Mouse (Mus musculus) kidney, adult 2 months (tissue): ENCODE results near the gene Luzp1. TPM values are rescaled to one million over a fixed set of nuclear protein-coding genes. Genes with fewer than 3 reads are reported as not detected.

Experiments
- DNase-seq: peaks from one replicate; pipeline ENCODE4 v3.0.0; 2021
- H3K27ac ChIP-seq: fragments of 200-500 bp; 2 replicates; pipeline ENCODE4 v1.5.1; 2012; ENCODE audit warnings: low read depth, low read length, control low read depth, inconsistent platforms; ENCODE audit not compliant: insufficient read depth
- H3K27me3 ChIP-seq: fragments of 200-500 bp; replicated peaks from 2 replicates; pipeline ENCODE4 v1.6.1; 2012; ENCODE audit warnings: mild to moderate bottlenecking, moderate library complexity, low read length, inconsistent platforms; ENCODE audit not compliant: control insufficient read depth, insufficient read depth
- H3K36me3 ChIP-seq: fragments of 200-500 bp; 2 replicates; pipeline ENCODE4 v1.6.1; 2012; ENCODE audit warnings: mild to moderate bottlenecking, moderate library complexity, low read length, inconsistent platforms; ENCODE audit not compliant: control insufficient read depth, insufficient read depth
- H3K4me1 ChIP-seq: fragments of 200-500 bp; 2 replicates; pipeline ENCODE4 v1.6.1; 2011; ENCODE audit warnings: low read length; ENCODE audit not compliant: control insufficient read depth, insufficient read depth
- H3K4me3 ChIP-seq: fragments of 200-500 bp; 2 replicates; pipeline ENCODE4 v1.5.1; 2011; ENCODE audit warnings: mild to moderate bottlenecking, low read depth, low read length, control low read depth; ENCODE audit not compliant: insufficient read depth
- CTCF ChIP-seq: fragments of 200-500 bp; conservative IDR thresholded peaks from 2 replicates; pipeline ENCODE4 v1.5.1; 2011; ENCODE audit warnings: low read depth, mild to moderate bottlenecking, control low read depth, low read length, moderate library complexity, mixed read lengths; ENCODE audit not compliant: insufficient read depth, insufficient read length
- POLR2A ChIP-seq: fragments of 200-500 bp; IDR thresholded peaks from one replicate; pipeline ENCODE4 v1.6.1; 2011; ENCODE audit warnings: low read depth, low read length, control low read depth
- WGBS: fragments of 180-500 bp; shearing (Covaris S2); methylation state at CpG from one replicate; pipeline ENCODE4 v1.1.7; 2018; 5-methylcytosine and 5-hydroxymethylcytosine counted together
- polyA plus RNA-seq: library from polyadenylated mRNA; depleted of rRNA; stranded (reverse); fragments of >200 nt; gene quantifications from 2 replicates; pipeline ENCODE4 v1.2.3, GENCODE M21; 2012

The Luzp1 gene
- polyA plus RNA-seq, 1 experiment = 12.5 TPM

DNA sequence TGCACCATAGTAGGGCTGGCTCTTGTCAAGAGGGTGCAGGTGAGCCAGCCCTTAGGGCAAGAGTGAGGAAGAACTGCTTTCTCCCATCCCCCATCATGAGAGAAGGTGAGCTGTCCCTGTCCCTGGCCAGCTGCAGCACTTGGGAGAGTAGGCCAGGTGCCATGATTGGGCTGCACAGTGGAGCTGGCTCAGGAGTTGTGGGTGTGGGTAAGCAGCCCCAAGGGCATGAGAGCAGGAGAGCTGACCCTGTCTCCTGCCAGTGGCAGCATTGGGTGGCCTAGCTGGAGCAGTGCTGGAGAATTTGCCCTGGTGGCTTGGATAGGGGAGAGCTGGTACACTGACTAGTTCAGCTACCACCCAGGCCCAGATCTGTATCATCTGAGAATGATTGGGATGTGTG is 43.3 kb downstream of the Luzp1 start:
- H3K27me3 ChIP-seq = no peaks in the 10 kb centered on the region
- peaks cover 9% of the 10 kb centered on the region for H3K4me1 ChIP-seq
- no peak overlapping the region for H3K27ac ChIP-seq
- H3K36me3 ChIP-seq = no peaks in the 10 kb centered on the region
- DNase-seq = peak; percentile 30
- TF ChIP-seq CTCF (no peak), POLR2A (no peak)
- H3K4me3 ChIP-seq = no peak overlapping the region

DNA sequence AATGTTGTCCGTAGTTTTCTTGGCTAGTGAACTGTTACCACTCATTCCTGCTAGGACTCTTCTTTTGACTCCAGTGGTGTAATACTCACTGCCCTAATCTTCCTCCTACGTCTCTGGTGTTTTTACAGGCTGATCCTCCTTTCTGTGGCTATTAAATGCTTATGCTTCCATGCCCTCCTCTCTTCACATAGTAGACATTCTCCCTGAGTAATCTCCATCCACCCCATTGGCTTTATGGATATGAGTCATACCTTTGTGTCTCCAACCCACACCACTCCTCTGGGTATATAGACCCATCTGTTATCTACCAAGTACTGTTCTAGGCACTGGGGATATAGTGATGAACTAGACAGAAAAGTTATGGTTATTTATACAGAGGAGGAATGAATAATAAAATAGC is 48.6 kb downstream of the Luzp1 start:
- TF ChIP-seq POLR2A (no peak), CTCF (no peak)
- DNase-seq = no peak
- WGBS = 82% methylated on average over 2 of the region's 2 CpGs

DNA sequence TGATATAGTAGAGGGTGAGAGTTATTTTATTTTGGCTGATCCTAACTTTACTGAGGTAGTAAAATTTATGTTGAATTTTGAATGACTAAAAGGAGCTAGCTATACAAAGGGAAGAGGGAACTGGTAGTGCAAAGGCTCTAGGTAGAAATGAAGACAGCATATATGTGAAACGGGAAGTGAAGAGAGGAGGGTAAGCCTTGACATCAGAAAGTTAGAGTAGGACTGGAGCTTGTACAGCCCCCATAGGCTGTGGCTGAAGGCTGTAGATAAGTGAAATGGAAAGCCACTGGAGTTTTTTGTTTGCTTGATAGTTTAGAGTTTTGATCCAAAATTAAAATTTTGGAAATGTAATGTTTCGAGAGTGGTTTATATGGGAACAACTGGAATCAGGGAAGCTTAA is 49.0 kb downstream of the Luzp1 start:
- H3K36me3 ChIP-seq = peaks cover 2% of the 10 kb centered on the region; the same call in 1 of the 2 replicates
- no peak overlapping the region for H3K27ac ChIP-seq
- H3K4me1 ChIP-seq = peaks cover 4% of the 10 kb centered on the region; the same call in 1 of the 2 replicates
- WGBS = 93% methylated on average over 2 of the region's 2 CpGs
- H3K27me3 ChIP-seq = no peaks in the 10 kb centered on the region
- H3K4me3 ChIP-seq = no peak overlapping the region
- TF ChIP-seq POLR2A (no peak), CTCF (no peak)
- no peak for DNase-seq

More for the DNA sequence above, 48.6 kb downstream of the Luzp1 start:
- Histone ChIP-seq H3K4me3 (no peak overlapping the region), H3K27me3 (no peaks in the 10 kb centered on the region), H3K36me3 (peaks cover 2% of the 10 kb centered on the region; the same call in 1 of the 2 replicates), H3K27ac (no peak overlapping the region), H3K4me1 (peaks cover 6% of the 10 kb centered on the region)

DNA sequence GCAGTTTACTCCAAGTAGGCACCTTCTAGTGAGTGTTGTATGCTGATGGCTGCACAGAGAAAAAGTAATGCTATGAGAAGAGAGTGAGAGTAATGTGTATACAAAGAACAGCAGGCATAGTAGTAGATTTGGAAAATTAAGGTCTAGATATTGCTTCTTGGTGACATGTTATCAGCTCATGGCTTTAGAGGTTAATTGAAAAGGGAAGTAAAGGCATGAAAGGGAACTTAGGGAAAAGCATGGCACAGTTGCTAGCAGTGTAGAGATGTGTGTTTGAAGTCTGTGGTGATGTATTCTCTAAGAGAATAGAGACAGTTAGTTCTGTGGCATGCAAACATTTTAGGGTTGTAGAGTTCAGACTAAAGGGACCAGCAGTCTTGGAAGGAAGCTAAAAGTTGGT is 50.3 kb downstream of the Luzp1 start:
- Histone ChIP-seq H3K4me3 (no peak overlapping the region), H3K36me3 (peaks cover 2% of the 10 kb centered on the region; the same call in 1 of the 2 replicates), H3K4me1 (peaks cover 6% of the 10 kb centered on the region; the same call in 1 of the 2 replicates), H3K27ac (no peak overlapping the region), H3K27me3 (no peaks in the 10 kb centered on the region)
- no peak for DNase-seq
- TF ChIP-seq CTCF = no peak
- no peak for TF ChIP-seq POLR2A

DNA sequence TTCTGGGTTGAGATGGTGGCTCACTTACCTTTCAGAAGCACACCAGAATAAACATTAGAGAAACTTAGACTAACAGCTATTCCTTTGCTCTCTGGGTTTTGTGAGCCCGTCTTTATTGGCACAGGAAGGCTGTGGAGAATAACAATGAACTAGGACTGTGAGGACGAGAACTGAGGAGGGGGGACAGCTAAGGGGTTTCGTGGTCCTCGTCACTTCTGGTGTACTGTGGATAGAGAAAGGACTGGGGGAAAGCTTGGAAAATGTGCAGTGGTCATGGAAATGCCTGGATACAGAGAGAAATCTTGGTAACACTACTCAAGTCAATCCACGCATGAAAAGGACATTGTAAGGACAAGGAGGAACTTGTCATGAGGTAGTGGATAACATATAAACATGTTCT is 52.3 kb downstream of the Luzp1 start:
- TF ChIP-seq CTCF = no peak
- no peak for TF ChIP-seq POLR2A
- 79% methylated on average over 5 of the region's 5 CpGs for WGBS
- no peak for DNase-seq

DNA sequence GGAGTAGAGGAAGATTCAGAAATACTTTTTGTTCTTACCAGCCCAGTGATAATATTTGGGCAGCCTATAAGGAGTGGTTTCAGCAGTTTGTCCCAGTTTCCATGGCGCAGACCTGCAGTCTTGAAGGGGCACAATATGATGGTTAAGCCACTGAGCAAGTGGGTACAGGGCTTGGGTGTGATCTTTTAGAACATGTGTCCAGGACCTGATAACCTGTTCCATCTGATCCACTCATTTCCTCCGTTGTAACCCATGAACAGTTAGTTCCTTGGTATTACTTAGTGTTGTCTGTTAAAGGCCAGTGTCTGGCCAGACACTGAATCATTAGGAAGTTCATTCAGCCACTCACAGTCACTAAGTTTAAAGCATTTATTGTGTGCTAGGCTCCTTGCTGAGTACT is 54.7 kb downstream of the Luzp1 start:
- Histone ChIP-seq H3K36me3 (peaks cover 2% of the 10 kb centered on the region; the same call in 1 of the 2 replicates), H3K27ac (no peak overlapping the region), H3K4me3 (no peak overlapping the region), H3K4me1 (peaks cover 6% of the 10 kb centered on the region; the same call in 1 of the 2 replicates), H3K27me3 (no peaks in the 10 kb centered on the region)
- DNase-seq = no peak
- TF ChIP-seq CTCF (no peak), POLR2A (no peak)
- 80% methylated on average over 2 of the region's 2 CpGs for WGBS

More for the DNA sequence above, 52.3 kb downstream of the Luzp1 start:
- H3K4me1 ChIP-seq = peaks cover 6% of the 10 kb centered on the region; the same call in 1 of the 2 replicates
- H3K27ac ChIP-seq = no peak overlapping the region
- H3K4me3 ChIP-seq = no peak overlapping the region
- no peaks in the 10 kb centered on the region for H3K27me3 ChIP-seq
- H3K36me3 ChIP-seq = peaks cover 2% of the 10 kb centered on the region; the same call in 1 of the 2 replicates

DNA sequence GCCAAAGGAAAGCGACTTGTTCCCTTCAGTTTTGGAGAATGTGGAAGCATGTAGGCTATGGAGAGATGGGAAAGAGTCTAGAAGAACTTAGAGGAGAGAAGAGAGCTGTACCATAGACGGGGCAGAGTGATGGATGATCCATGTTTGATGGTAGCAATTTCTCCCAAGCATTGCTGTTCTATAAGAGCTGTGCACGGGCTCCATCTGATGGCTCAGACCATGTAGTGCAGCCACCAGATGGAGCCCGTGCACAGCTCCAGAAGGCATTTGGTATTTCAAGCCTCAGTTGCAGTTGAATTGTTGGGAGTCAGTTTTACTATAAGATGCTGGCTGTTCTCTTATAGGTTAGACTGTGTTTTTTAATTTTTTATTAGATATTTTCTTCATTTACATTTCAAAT is 56.9 kb downstream of the Luzp1 start:
- peak; percentile 56 for DNase-seq
- WGBS = 17% methylated on average over 4 of the region's 4 CpGs
- no peak overlapping the region for H3K4me3 ChIP-seq
- peaks cover 6% of the 10 kb centered on the region; the same call in 1 of the 2 replicates for H3K4me1 ChIP-seq
- no peak overlapping the region for H3K27ac ChIP-seq
- TF ChIP-seq CTCF = peak; percentile 67
- no peak for TF ChIP-seq POLR2A
- no peaks in the 10 kb centered on the region for H3K27me3 ChIP-seq
- H3K36me3 ChIP-seq = no peaks in the 10 kb centered on the region; the same call in 1 of the 2 replicates
